Mouse (Mus musculus) urinary bladder, postnatal 4 days (tissue): ENCODE measurements around the gene Slc6a1.

Experiments used
- DNase-seq, 2 experiments: peaks; one replicate each; pipeline ENCODE4 v3.0.0; 2021 to 2022; ENCODE audit warnings: low spot score in 2 of 2

Slc6a1 gene

GRCm38 (mm10) chr6:114358171-114358570 is 75.7 kb downstream of the Slc6a1 start:
- no peak for DNase-seq

GRCm38 (mm10) chr6:114362355-114362754 is 79.9 kb downstream of the Slc6a1 start:
- DNase-seq: no peak

- DNase-seq: no peak
Measured at GRCm38 (mm10) chr6:114363740-114364139, 81.3 kb downstream of the Slc6a1 start.

GRCm38 (mm10) chr6:114364734-114365133 is 82.3 kb downstream of the Slc6a1 start:
- no peak for DNase-seq

GRCm38 (mm10) chr6:114366191-114366590 is 83.8 kb downstream of the Slc6a1 start:
- no peak for DNase-seq
